Mouse (Mus musculus): ENCODE measurements around the gene Tbrg1.

- TF ChIP-seq CTCF (conservative IDR thresholded peaks at IDR 0.05; ENCODE audit: insufficient read depth, insufficient read length, low read depth, low read length) = no peak
- TF ChIP-seq POLR2A (IDR thresholded peaks at IDR 0.05; ENCODE audit: low read depth, low read length) = no peak
Observed at GRCm38 (mm10) chr9:37655961-37656360, 1.2 kb downstream of the Tbrg1 start.

Measured in kidney, adult 2 months (tissue).